Mouse (Mus musculus): ENCODE results near the gene Lamp3. TPM values are rescaled to one million over a fixed set of nuclear protein-coding genes. Genes with fewer than 3 reads are reported as not detected.
"Not testable (repeated sequence)": the region's sequence is repeated elsewhere in the genome, so short reads cannot be mapped to it uniquely, and the experiment has no call there.

Lamp3 gene
- polyA plus RNA-seq, 1 experiment, result not detected

DNA sequence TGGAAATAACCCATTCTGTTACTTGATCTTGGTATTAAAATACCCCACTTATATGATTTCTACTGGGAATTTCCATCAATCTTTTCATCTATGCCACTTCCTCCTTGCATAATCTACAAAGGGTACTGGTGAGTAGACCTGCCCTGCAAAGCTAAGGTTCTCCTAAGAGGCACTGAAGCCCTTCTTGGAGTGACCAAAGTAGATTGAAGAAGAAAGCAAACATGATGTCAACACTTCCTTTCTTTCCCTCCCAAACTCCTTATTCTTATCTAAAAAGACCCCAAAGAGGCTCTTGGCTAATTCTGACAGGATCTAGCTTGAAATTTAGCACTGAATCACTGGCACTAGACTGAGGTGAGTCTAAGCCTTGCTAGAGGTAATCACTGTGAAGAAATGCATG, 7.0 kb downstream of the Lamp3 start:
- Histone ChIP-seq H3ac (ENCODE audit: control insufficient read depth, insufficient read length) (no peak overlapping the region), H3K4me3 (no peak overlapping the region), H3K36me3 (ENCODE audit: control insufficient read depth, insufficient read depth) (no peaks in the 10 kb centered on the region), H3K27me3 (ENCODE audit: control insufficient read depth, insufficient read depth, insufficient read length) (no peaks in the 10 kb centered on the region), H3K4me2 (ENCODE audit: low read depth) (no peak overlapping the region), H3K79me2 (ENCODE audit: control insufficient read depth, insufficient read depth) (no peaks in the 10 kb centered on the region)
- no peak for TF ChIP-seq USF1 (IDR thresholded peaks at IDR 0.05; ENCODE audit: low read depth)
- no peak for TF ChIP-seq POLR2AphosphoS2 (IDR thresholded peaks at IDR 0.05; ENCODE audit: insufficient read length, low read depth)
- TF ChIP-seq E2F4 (IDR thresholded peaks at IDR 0.05; ENCODE audit: insufficient read depth), result no peak
- no peak for TF ChIP-seq TCF3 (IDR thresholded peaks at IDR 0.05; ENCODE audit: insufficient read length, low read depth)
- no peak for TF ChIP-seq REST (IDR thresholded peaks at IDR 0.05; ENCODE audit: insufficient read depth, insufficient read length)
- no peak for TF ChIP-seq CEBPB (IDR thresholded peaks at IDR 0.05; ENCODE audit: insufficient read depth, poor library complexity, severe bottlenecking)
- no peak for TF ChIP-seq POLR2A (IDR thresholded peaks at IDR 0.05; ENCODE audit: insufficient read length, low read depth)
- TF ChIP-seq MAX (IDR thresholded peaks at IDR 0.05; ENCODE audit: low read depth), result no peak
- TF ChIP-seq SRF (IDR thresholded peaks at IDR 0.05; ENCODE audit: control insufficient read depth, insufficient read length, low read depth), result no peak
- TF ChIP-seq TCF12 (IDR thresholded peaks at IDR 0.05; ENCODE audit: insufficient read depth, poor library complexity, severe bottlenecking), result no peak
- no peak for TF ChIP-seq MYOD1 (IDR thresholded peaks at IDR 0.05; ENCODE audit: control insufficient read depth in 1 of 3, insufficient read length in 2 of 3, low read depth in 2 of 3)

DNA sequence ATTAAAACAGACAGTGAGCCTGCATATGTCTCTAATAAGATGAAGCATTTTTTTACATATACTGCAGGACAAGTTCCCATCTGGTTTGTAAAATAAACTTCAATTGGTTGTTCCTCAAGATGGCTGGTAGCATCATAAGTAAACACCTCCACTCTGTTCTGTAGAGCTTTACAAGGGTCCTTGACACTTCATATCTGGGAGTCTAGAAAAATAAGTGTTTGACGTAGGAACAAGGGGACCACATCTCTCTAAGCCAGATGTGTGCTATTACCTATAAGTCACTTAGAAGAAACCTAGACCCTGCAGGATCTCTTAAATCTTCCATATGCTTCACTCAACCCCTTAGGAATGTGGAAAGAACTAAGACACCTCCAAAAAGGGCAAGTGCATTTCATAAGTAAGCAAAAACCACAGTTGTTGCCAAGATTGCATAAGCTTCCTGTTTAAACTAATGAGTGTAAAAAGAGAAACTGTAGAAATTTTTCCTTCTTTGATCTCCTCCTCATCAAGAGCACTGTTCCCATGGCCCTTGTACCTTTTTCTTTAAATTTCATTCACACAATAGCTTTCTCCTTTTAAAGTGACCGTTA, 35.3 kb downstream of the Lamp3 start:
- Histone ChIP-seq H3ac (ENCODE audit: control insufficient read depth, insufficient read length) (no peak overlapping the region), H3K4me2 (ENCODE audit: low read depth) (no peak overlapping the region)
- no peak for TF ChIP-seq MYOD1 (IDR thresholded peaks at IDR 0.05; ENCODE audit: control insufficient read depth in 1 of 3, insufficient read length in 2 of 3, low read depth in 2 of 3)

DNA sequence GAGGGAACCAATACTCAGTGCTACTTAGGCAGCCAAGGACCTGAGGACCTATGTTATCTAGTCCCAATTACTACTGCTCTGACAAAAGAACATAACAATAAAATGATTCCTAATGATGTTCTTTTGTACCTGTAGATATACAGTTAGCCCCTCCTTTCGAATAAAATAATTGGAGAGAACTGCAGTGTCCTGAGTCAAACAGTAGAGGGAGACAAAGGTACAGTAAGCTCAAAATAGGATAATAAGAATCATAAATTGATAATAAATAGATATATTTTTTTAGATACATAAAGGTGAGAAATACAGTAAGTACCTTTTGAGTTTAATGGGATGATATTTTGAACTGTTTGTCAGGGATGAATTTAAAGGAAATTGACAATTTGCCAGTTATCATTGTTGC, 39.9 kb downstream of the Lamp3 start:
- H3K27me3 ChIP-seq (ENCODE audit: control insufficient read depth, insufficient read depth, insufficient read length), result no peaks in the 10 kb centered on the region
- no peaks in the 10 kb centered on the region for H3K36me3 ChIP-seq (ENCODE audit: control insufficient read depth, insufficient read depth)
- no peaks in the 10 kb centered on the region for H3K79me2 ChIP-seq (ENCODE audit: control insufficient read depth, insufficient read depth)
- H3ac ChIP-seq (ENCODE audit: control insufficient read depth, insufficient read length), result no peak overlapping the region
- no peak overlapping the region for H3K4me3 ChIP-seq
- no peak overlapping the region for H3K4me2 ChIP-seq (ENCODE audit: low read depth)
- TF ChIP-seq POLR2AphosphoS2 (IDR thresholded peaks at IDR 0.05; ENCODE audit: insufficient read length, low read depth) (no peak), CEBPB (IDR thresholded peaks at IDR 0.05; ENCODE audit: insufficient read depth, poor library complexity, severe bottlenecking) (no peak), MYOD1 (IDR thresholded peaks at IDR 0.05; ENCODE audit: control insufficient read depth in 1 of 3, insufficient read length in 2 of 3, low read depth in 2 of 3) (no peak), MYOG (IDR thresholded peaks at IDR 0.05; ENCODE audit: control insufficient read depth in 1 of 3, insufficient read depth in 1 of 3, insufficient read length in 2 of 3, low read depth in 2 of 3) (no peak), TCF3 (IDR thresholded peaks at IDR 0.05; ENCODE audit: insufficient read length, low read depth) (no peak), E2F4 (IDR thresholded peaks at IDR 0.05; ENCODE audit: insufficient read depth) (no peak), POLR2A (IDR thresholded peaks at IDR 0.05; ENCODE audit: insufficient read length, low read depth) (no peak), USF1 (IDR thresholded peaks at IDR 0.05; ENCODE audit: low read depth) (no peak), SRF (IDR thresholded peaks at IDR 0.05; ENCODE audit: control insufficient read depth, insufficient read length, low read depth) (no peak), MAX (IDR thresholded peaks at IDR 0.05; ENCODE audit: low read depth) (no peak), REST (IDR thresholded peaks at IDR 0.05; ENCODE audit: insufficient read depth, insufficient read length) (no peak), TCF12 (IDR thresholded peaks at IDR 0.05; ENCODE audit: insufficient read depth, poor library complexity, severe bottlenecking) (no peak)

More for the DNA sequence above, 35.3 kb downstream of the Lamp3 start:
- no peak overlapping the region for H3K4me3 ChIP-seq
- no peaks in the 10 kb centered on the region for H3K36me3 ChIP-seq (ENCODE audit: control insufficient read depth, insufficient read depth)
- no peaks in the 10 kb centered on the region for H3K79me2 ChIP-seq (ENCODE audit: control insufficient read depth, insufficient read depth)
- no peaks in the 10 kb centered on the region for H3K27me3 ChIP-seq (ENCODE audit: control insufficient read depth, insufficient read depth, insufficient read length)

DNA sequence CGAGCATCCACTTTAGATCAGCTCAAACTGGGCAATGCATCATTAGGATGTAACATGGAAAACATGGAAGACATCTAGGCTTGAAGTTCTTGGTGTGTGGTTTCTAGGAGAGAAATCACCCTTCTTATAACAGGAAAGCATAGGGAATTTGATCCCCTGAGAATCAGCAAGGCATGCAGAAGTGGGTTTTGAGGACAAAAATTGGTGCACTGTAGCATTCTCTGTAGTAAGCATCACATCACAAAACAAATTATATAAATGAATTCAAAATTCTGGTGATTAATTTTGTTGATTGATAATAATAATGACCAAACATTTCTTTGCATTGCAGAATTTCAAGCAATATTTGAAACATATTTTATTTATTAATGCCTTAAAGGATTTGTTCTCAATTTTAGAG, 76.4 kb downstream of the Lamp3 start, which contains the start of gene Olfr171:
TSS of gene Olfr171 (minus strand) at position 101 of the 400 bp plus-strand sequence.
- H3K4me2 ChIP-seq (ENCODE audit: low read depth), result no peak within 1 kb of the TSS
- H3ac ChIP-seq (ENCODE audit: control insufficient read depth, insufficient read length), result no peak within 1 kb of the TSS
- no peak within 1 kb of the TSS for H3K4me3 ChIP-seq
- H3K27me3 ChIP-seq (ENCODE audit: control insufficient read depth, insufficient read depth, insufficient read length), result no peaks in the 10 kb centered on the region
- TF ChIP-seq CEBPB (IDR thresholded peaks at IDR 0.05; ENCODE audit: insufficient read depth, poor library complexity, severe bottlenecking) (no peak), MYOD1 (IDR thresholded peaks at IDR 0.05; ENCODE audit: control insufficient read depth in 1 of 3, insufficient read length in 2 of 3, low read depth in 2 of 3) (no peak)
- no peaks in the 10 kb centered on the region for H3K36me3 ChIP-seq (ENCODE audit: control insufficient read depth, insufficient read depth)
- no peaks in the 10 kb centered on the region for H3K79me2 ChIP-seq (ENCODE audit: control insufficient read depth, insufficient read depth)

DNA sequence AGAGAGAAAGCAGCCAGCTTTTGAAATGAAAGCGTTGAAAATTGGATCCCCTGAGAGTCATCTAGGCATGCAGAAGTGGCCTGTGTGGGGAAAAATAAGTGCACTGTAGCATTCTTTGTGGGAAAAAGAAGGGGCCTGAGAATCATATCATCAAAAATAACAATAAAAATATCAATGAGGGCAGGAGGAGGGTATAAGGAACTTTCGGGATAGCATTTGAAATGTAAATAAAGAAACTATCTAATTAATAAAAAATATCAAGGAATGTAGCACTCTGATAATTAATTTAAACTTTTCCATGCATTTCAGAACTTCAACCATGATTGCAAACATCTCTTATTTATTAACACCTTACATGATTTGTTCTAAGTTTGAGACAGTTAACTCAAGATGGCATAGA, 94.4 kb downstream of the Lamp3 start, which contains the start of gene Olfr170:
TSS of gene Olfr170 (minus strand) at position 101 of the 400 bp plus-strand sequence.
- not testable (repeated sequence) for H3K79me2 ChIP-seq (ENCODE audit: control insufficient read depth, insufficient read depth); H3K4me2 ChIP-seq (ENCODE audit: low read depth); H3K27me3 ChIP-seq (ENCODE audit: control insufficient read depth, insufficient read depth, insufficient read length); H3ac ChIP-seq (ENCODE audit: control insufficient read depth, insufficient read length); H3K36me3 ChIP-seq (ENCODE audit: control insufficient read depth, insufficient read depth); H3K4me3 ChIP-seq

Other genes with a start within 250 kb of the Lamp3 start
- gene Olfr166, start 222.7 kb downstream of the Lamp3 start, polyA plus RNA-seq (2012; fragmentation: generic; extraction: Trizol), result not detected
- gene Olfr167, start 184.1 kb downstream of the Lamp3 start, polyA plus RNA-seq (2012; fragmentation: generic; extraction: Trizol), result not detected
- not detected for gene Olfr168, start 170.8 kb downstream of the Lamp3 start, polyA plus RNA-seq (2012; fragmentation: generic; extraction: Trizol)
- not detected for gene Olfr169, start 134.6 kb downstream of the Lamp3 start, polyA plus RNA-seq (2012; fragmentation: generic; extraction: Trizol)
- not detected for gene Olfr170, start 94.5 kb downstream of the Lamp3 start, polyA plus RNA-seq (2012; fragmentation: generic; extraction: Trizol)
- not detected for gene Olfr171, start 76.5 kb downstream of the Lamp3 start, polyA plus RNA-seq (2012; fragmentation: generic; extraction: Trizol)
- gene B3gnt5, start 53.8 kb upstream of the Lamp3 start, polyA plus RNA-seq (2012; fragmentation: generic; extraction: Trizol), result 0.40 TPM